Mouse (Mus musculus): ENCODE results near the gene Zc3hav1l.

- TF ChIP-seq CTCF (IDR thresholded peaks at IDR 0.05; ENCODE audit: control insufficient read depth, insufficient read depth, insufficient replicate concordance, low read depth, low read length) (no peak), POLR2A (IDR thresholded peaks at IDR 0.05; ENCODE audit: control insufficient read depth, low read depth, low read length) (no peak)
Measured at GRCm38 (mm10) chr6:38343581-38343980, 44.5 kb upstream of the Zc3hav1l start.

Measured in testis, adult 2 months (tissue).